Mouse (Mus musculus) CH12.LX (cell line): ENCODE data around the gene Srrm3. TPM values are rescaled to one million over a fixed set of nuclear protein-coding genes. Genes with fewer than 3 reads are reported as not detected.

Experiments used
- DNase-seq: peaks from one replicate; pipeline ENCODE4 v3.0.0-alpha.2; 2013; ENCODE audit errors: extremely low read depth
- H3K27ac ChIP-seq: 2 replicates; pipeline ENCODE4 v1.5.1; 2012; ENCODE audit warnings: low read depth, mild to moderate bottlenecking, control low read depth, moderate library complexity; ENCODE audit not compliant: insufficient read depth
- H3K27me3 ChIP-seq: replicated peaks from 2 replicates; pipeline ENCODE3; 2012; ENCODE audit warnings: inconsistent platforms
- H3K36me3 ChIP-seq, 2 experiments: replicated peaks in 1 of 2; 2 replicates each; pipeline versions ENCODE3 to v1.6.1; 2012; ENCODE audit warnings: inconsistent platforms in 1 of 2, low read length in 1 of 2, mild to moderate bottlenecking in 1 of 2, mixed read lengths in 1 of 2, moderate library complexity in 1 of 2; ENCODE audit not compliant: control insufficient read depth in 1 of 2, insufficient read depth in 1 of 2
- H3K4me1 ChIP-seq, 2 experiments: 2 replicates each; pipeline ENCODE4 v1.6.1; 2012; ENCODE audit warnings: inconsistent platforms in 1 of 2, moderate library complexity in 1 of 2; ENCODE audit not compliant: insufficient read depth in 2 of 2, control insufficient read depth in 1 of 2
- H3K4me2 ChIP-seq: 2 replicates; pipeline ENCODE4 v1.6.1; 2012; ENCODE audit warnings: low read depth, mild to moderate bottlenecking, control low read depth; ENCODE audit not compliant: poor library complexity, insufficient read depth, severe bottlenecking
- H3K4me3 ChIP-seq, 3 experiments: fragments of 150-350 bp in 1 of 3; sonication (generic) in 1 of 3; replicated peaks in 1 of 3; 2 replicates each; pipeline versions ENCODE3 to v1.5.1; 2011 to 2012; ENCODE audit warnings: low read depth in 2 of 3, low read length in 2 of 3, mild to moderate bottlenecking in 2 of 3, moderate library complexity in 2 of 3, control low read depth in 1 of 3, improper control_type of control experiment in 1 of 3, inconsistent platforms in 1 of 3, mixed read lengths in 1 of 3; ENCODE audit not compliant: poor library complexity in 1 of 3
- H3K79me2 ChIP-seq: replicated peaks from 2 replicates; pipeline ENCODE4 v1.6.1; 2012; ENCODE audit warnings: mild to moderate bottlenecking, moderate library complexity; ENCODE audit not compliant: control insufficient read depth, poor library complexity, insufficient read depth, severe bottlenecking; ENCODE audit errors: extremely low read depth
- H3K9ac ChIP-seq: 2 replicates; pipeline ENCODE4 v1.6.1; 2012; ENCODE audit warnings: low read depth, mild to moderate bottlenecking, control low read depth, moderate library complexity; ENCODE audit not compliant: insufficient read depth
- H3K9me3 ChIP-seq: replicated peaks from 2 replicates; pipeline ENCODE3; 2012; ENCODE audit warnings: low read length, inconsistent platforms, mixed read lengths
- BHLHE40 ChIP-seq: IDR thresholded peaks from 2 replicates; pipeline ENCODE4 v1.6.1; 2011; ENCODE audit warnings: mild to moderate bottlenecking, low read depth, low read length, improper control_type of control experiment
- CHD2 ChIP-seq: IDR thresholded peaks from 2 replicates; pipeline ENCODE4 v1.6.1; 2011; ENCODE audit warnings: low read length, improper control_type of control experiment
- CTCF ChIP-seq, 2 experiments: IDR thresholded peaks in 1 of 2; conservative IDR thresholded peaks in 1 of 2; 2 replicates each; pipeline ENCODE4 v1.5.1; 2011 to 2012; ENCODE audit warnings: low read depth in 2 of 2, low read length in 2 of 2, improper control_type of control experiment in 1 of 2, inconsistent platforms in 1 of 2, mild to moderate bottlenecking in 1 of 2, moderate library complexity in 1 of 2
- E2F4 ChIP-seq: IDR thresholded peaks from 2 replicates; pipeline ENCODE4 v1.6.1; 2011; ENCODE audit warnings: low read depth, low read length, improper control_type of control experiment; ENCODE audit not compliant: insufficient replicate concordance
- ETS1 ChIP-seq: conservative IDR thresholded peaks from 2 replicates; pipeline ENCODE4 v1.6.1; 2012; ENCODE audit warnings: low read depth, mild to moderate bottlenecking, inconsistent platforms, low read length, improper control_type of control experiment, moderate library complexity
- IRF4 ChIP-seq: IDR thresholded peaks from 2 replicates; pipeline ENCODE4 v1.6.1; 2014; ENCODE audit warnings: low read depth, mild to moderate bottlenecking, inconsistent platforms, low read length, improper control_type of control experiment
- JUN ChIP-seq: IDR thresholded peaks from 2 replicates; pipeline ENCODE4 v1.6.1; 2011; ENCODE audit warnings: low read depth, mild to moderate bottlenecking, low read length, improper control_type of control experiment, moderate library complexity; ENCODE audit not compliant: insufficient read depth
- JUND ChIP-seq: conservative IDR thresholded peaks from 2 replicates; pipeline ENCODE4 v1.6.1; 2011; ENCODE audit warnings: low read depth, low read length, improper control_type of control experiment
- KAT2A ChIP-seq: IDR thresholded peaks from 2 replicates; pipeline ENCODE4 v1.6.1; 2012; ENCODE audit warnings: low read length, improper control_type of control experiment, inconsistent platforms; ENCODE audit not compliant: insufficient replicate concordance
- MAFK ChIP-seq: IDR thresholded peaks from 2 replicates; pipeline ENCODE4 v1.6.1; 2011; ENCODE audit warnings: low read length, improper control_type of control experiment; ENCODE audit not compliant: insufficient replicate concordance
- MAX ChIP-seq: IDR thresholded peaks from 2 replicates; pipeline ENCODE4 v1.6.1; 2011; ENCODE audit warnings: low read length, improper control_type of control experiment
- MEF2A ChIP-seq: IDR thresholded peaks from 2 replicates; pipeline ENCODE4 v1.6.1; 2014; ENCODE audit warnings: low read depth, mild to moderate bottlenecking, inconsistent platforms, low read length, improper control_type of control experiment, borderline replicate concordance
- NELFE ChIP-seq: IDR thresholded peaks from 2 replicates; pipeline ENCODE4 v1.6.1; 2011; ENCODE audit warnings: low read depth, low read length, improper control_type of control experiment
- POLR2A ChIP-seq: IDR thresholded peaks from 2 replicates; pipeline ENCODE4 v1.6.1; 2011; ENCODE audit warnings: low read depth, mild to moderate bottlenecking, improper control_type of control experiment, low read length
- RAD21 ChIP-seq: IDR thresholded peaks from 2 replicates; pipeline ENCODE4 v1.6.1; 2011; ENCODE audit warnings: low read depth, mild to moderate bottlenecking, low read length, improper control_type of control experiment, moderate library complexity
- SMC3 ChIP-seq: IDR thresholded peaks from 2 replicates; pipeline ENCODE4 v1.6.1; 2011; ENCODE audit warnings: low read depth, low read length, improper control_type of control experiment
- TBP ChIP-seq: conservative IDR thresholded peaks from 2 replicates; pipeline ENCODE4 v1.6.1; 2011; ENCODE audit warnings: low read depth, low read length, improper control_type of control experiment
- TCF12 ChIP-seq: IDR thresholded peaks from 2 replicates; pipeline ENCODE4 v1.6.1; 2014; ENCODE audit warnings: low read depth, mild to moderate bottlenecking, inconsistent platforms, low read length, improper control_type of control experiment
- USF1 ChIP-seq: IDR thresholded peaks from 2 replicates; pipeline ENCODE4 v1.6.1; 2014; ENCODE audit warnings: low read depth, mild to moderate bottlenecking, inconsistent platforms, low read length, improper control_type of control experiment
- USF2 ChIP-seq: conservative IDR thresholded peaks from 2 replicates; pipeline ENCODE4 v1.6.1; 2011; ENCODE audit warnings: low read depth, low read length, improper control_type of control experiment
- ZC3H11A ChIP-seq: IDR thresholded peaks from 2 replicates; pipeline ENCODE4 v1.6.1; 2012; ENCODE audit warnings: low read depth, mild to moderate bottlenecking, inconsistent platforms, low read length, improper control_type of control experiment
- ZMIZ1 ChIP-seq: IDR thresholded peaks from 2 replicates; pipeline ENCODE4 v1.6.1; 2012; ENCODE audit warnings: low read depth, mild to moderate bottlenecking, inconsistent platforms, low read length, improper control_type of control experiment
- ZNF384 ChIP-seq: IDR thresholded peaks from 2 replicates; pipeline ENCODE4 v1.6.1; 2012; ENCODE audit warnings: low read depth, low read length, improper control_type of control experiment, inconsistent platforms
- dilution Hi-C: fragments of 300-500 bp; cut with MboI; formaldehyde crosslinking; loops from 2 replicates; pipeline ENCODE4 v1.14.3; 2020; ENCODE audit warnings: low sequenced_read_pairs; ENCODE audit not compliant: extremely low pct_unique_long_range_greater_than_20kb, extremely low pct_ligation_motif_present
- in situ Hi-C: fragments of 300-500 bp; cut with MboI; formaldehyde crosslinking; loops from 3 replicates; pipeline ENCODE4 v1.14.3; 2019; ENCODE audit warnings: low sequenced_read_pairs, low pct_ligation_motif_present, low pct_unique_long_range_greater_than_20kb, mixed read lengths
- polyA plus RNA-seq: library from polyadenylated mRNA; unstranded; fragments of >175 nt; gene quantifications from 2 replicates; pipeline ENCODE4 v1.2.1, GENCODE M21; 2012; ENCODE audit warnings: low read depth; ENCODE audit not compliant: insufficient read length
- total RNA-seq, 2 experiments: library from RNA; depleted of rRNA; stranded (reverse); fragments of 300-350 nt in 1 of 2; fragments of >200 nt in 1 of 2; gene quantifications; 2 replicates each; pipeline ENCODE4 v1.2.3; 2012 to 2014

Gene Srrm3
- total and polyA plus RNA-seq, 3 experiments, result not detected

- dilution Hi-C loops, result no loop called here
- TF ChIP-seq USF2, result no peak
- no peak for TF ChIP-seq NELFE
- TF ChIP-seq TCF12, result no peak
- 0 out of 2 replicates have a peak, but pooled peaks have one; percentile 11 for TF ChIP-seq POLR2A
- no peak for TF ChIP-seq ETS1
- peak in 1 of 2 experiments; percentile 26; a peak in 2 of 4 replicates for TF ChIP-seq CTCF (conservative IDR thresholded peaks at IDR 0.05 in 1 of 2, IDR thresholded peaks at IDR 0.05 in 1 of 2; ENCODE audit: low read depth in 2 of 2, low read length in 2 of 2)
- H3K9ac ChIP-seq, result no peak overlapping the region
- no peaks in the 10 kb centered on the region for H3K27me3 ChIP-seq
- peaks cover 6 to 50% of the 10 kb centered on the region in 2 experiments; a peak in 3 of 4 replicates for H3K4me1 ChIP-seq
- no peak overlapping the region for H3K27ac ChIP-seq
- in situ Hi-C loops, result no loop called here
- peaks cover 77 to 96% of the 10 kb centered on the region in 2 experiments for H3K36me3 ChIP-seq
- no peak overlapping the region for H3K4me2 ChIP-seq
- peaks cover 96% of the 10 kb centered on the region for H3K79me2 ChIP-seq
- DNase-seq, result no peak
- no peaks in the 10 kb centered on the region for H3K9me3 ChIP-seq
- H3K4me3 ChIP-seq, result no peak overlapping the region
Measured at GRCm38 (mm10) chr5:135918593-135918992, 111.9 kb downstream of the Srrm3 start.

- Histone ChIP-seq H3K27ac (no peak overlapping the region), H3K4me2 (no peak overlapping the region), H3K27me3 (no peaks in the 10 kb centered on the region), H3K4me3 (no peak overlapping the region), H3K9me3 (no peaks in the 10 kb centered on the region), H3K36me3 (peaks cover 80 to 95% of the 10 kb centered on the region in 2 experiments), H3K79me2 (peaks cover 95% of the 10 kb centered on the region), H3K4me1 (peaks cover 6 to 48% of the 10 kb centered on the region in 2 experiments; a peak in 3 of 4 replicates), H3K9ac (no peak overlapping the region)
- TF ChIP-seq ZC3H11A (no peak), POLR2A (peak; percentile 3; the same call in 1 of the 2 replicates)
- in situ Hi-C loops, result no loop called here
- dilution Hi-C loops, result no loop called here
- DNase-seq, result no peak
Measured at GRCm38 (mm10) chr5:135919902-135920301, 113.2 kb downstream of the Srrm3 start.

- Histone ChIP-seq H3K27ac (no peak overlapping the region), H3K27me3 (no peaks in the 10 kb centered on the region)
- dilution Hi-C loops, result no loop called here
- TF ChIP-seq BHLHE40, result no peak
- TF ChIP-seq KAT2A, result no peak
- no peak for TF ChIP-seq TBP
- no peak for TF ChIP-seq E2F4
- TF ChIP-seq RAD21, result no peak
- TF ChIP-seq USF2, result no peak
- TF ChIP-seq TCF12, result no peak
- no peak for TF ChIP-seq ZNF384
- no peak for TF ChIP-seq MAX
- no peak for TF ChIP-seq NELFE
- TF ChIP-seq MEF2A, result no peak
- TF ChIP-seq SMC3, result no peak
- no peak for TF ChIP-seq CHD2
- TF ChIP-seq MAFK, result no peak
- TF ChIP-seq USF1, result no peak
- TF ChIP-seq JUN, result no peak
- TF ChIP-seq JUND, result no peak
- TF ChIP-seq IRF4, result no peak
- no peak for TF ChIP-seq ZMIZ1
- TF ChIP-seq, all 38 proteins: peak for 0
- Histone ChIP-seq H3K79me2 (peaks cover 97% of the 10 kb centered on the region), H3K4me2 (no peak overlapping the region), H3K9ac (no peak overlapping the region), H3K4me1 (peaks cover 0 to 52% of the 10 kb centered on the region in 2 experiments; a peak in 3 of 4 replicates), H3K36me3 (peaks cover 79 to 93% of the 10 kb centered on the region in 2 experiments), H3K4me3 (no peak overlapping the region), H3K9me3 (no peaks in the 10 kb centered on the region)
- in situ Hi-C loops, result no loop called here
- DNase-seq, result no peak
Measured at GRCm38 (mm10) chr5:135923901-135924300, 117.2 kb downstream of the Srrm3 start.
